Mouse (Mus musculus) ES-Bruce4 (cell line): ENCODE measurements around the gene 4932438H23Rik.

Experiments used
- CTCF ChIP-seq: IDR thresholded peaks from one replicate; pipeline ENCODE4 v1.8.1; 2011; ENCODE audit warnings: low read depth, low read length
- POLR2A ChIP-seq: IDR thresholded peaks from one replicate; pipeline ENCODE4 v1.8.1; 2011; ENCODE audit warnings: low read length; ENCODE audit not compliant: insufficient read depth

GRCm38 (mm10) chr16:91009942-91010529 lies 84.9 kb downstream of the 4932438H23Rik start:
- TF ChIP-seq CTCF, result no peak
- no peak for TF ChIP-seq POLR2A
